In the genomic region with DNA sequence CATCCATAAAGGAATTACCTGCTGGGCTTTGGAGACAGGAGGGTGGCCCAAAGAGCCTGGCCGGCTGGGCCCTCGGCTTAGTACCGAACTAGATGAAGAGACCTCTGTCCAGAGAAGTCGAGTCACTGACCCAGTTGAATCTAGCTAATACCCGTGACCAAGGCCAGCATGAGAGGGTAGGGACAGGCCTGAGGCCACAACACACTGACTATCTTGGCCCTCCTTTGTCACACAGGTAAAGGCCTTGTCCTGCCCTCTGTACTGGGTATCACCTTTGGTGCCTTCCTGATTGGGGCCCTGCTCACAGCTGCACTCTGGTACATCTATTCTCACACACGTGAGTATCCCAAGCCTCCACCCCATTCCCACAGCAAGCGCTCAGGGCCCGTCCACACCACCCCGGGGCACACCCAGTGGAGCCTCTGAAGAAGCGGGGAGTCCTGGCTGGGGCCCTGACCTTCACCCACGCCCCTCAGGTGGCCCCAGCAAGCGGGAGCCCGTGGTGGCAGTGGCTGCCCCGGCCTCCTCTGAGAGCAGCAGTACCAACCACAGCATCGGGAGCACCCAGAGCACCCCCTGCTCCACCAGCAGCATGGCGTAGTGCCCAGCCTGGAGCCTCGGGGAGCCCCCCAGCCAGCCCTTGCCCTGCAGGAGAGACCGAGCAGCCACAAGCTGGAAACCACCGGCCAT, we compare ENCODE assay signal across 13 mouse cellular contexts. TPM values are rescaled to one million over a fixed set of nuclear protein-coding genes. Genes with fewer than 3 reads are reported as not detected.
DNase-seq lines count a peak whose midpoint lies in the region; ATAC-seq and TF ChIP-seq lines count a peak whose summit lies in the region.
"Had no signal": no experiment of that assay in that cellular context is flagged by ENCODE, and none has a peak within 500 bp of the region (broad histone marks: within the 10 kb centered on the region; RNA-seq: fewer than 3 reads in every experiment).

No protein-coding gene starts in this region.

- peak overlapping the region; percentile 80 for H3K27ac ChIP-seq in heart, embryonic 10.5 days
- 0 out of 2 replicates have a peak overlapping the region, but pooled peaks have one; percentile 18 for H3K27ac ChIP-seq in lung, embryonic 14.5 days (ENCODE audit: low read depth)
- H3K27ac ChIP-seq in lung, postnatal 0 days (ENCODE audit: low read length) = no peak overlapping the region
- peak overlapping the region; percentile 76 for H3K27ac ChIP-seq in intestine, embryonic 14.5 days (ENCODE audit: low read depth)
- H3K27ac ChIP-seq in stomach, embryonic 16.5 days (ENCODE audit: low read length) = peak overlapping the region; percentile 84
- H3K27ac ChIP-seq: layer of hippocampus, adult 2 months had no signal

- H3K27me3 ChIP-seq in heart, embryonic 10.5 days (ENCODE audit: insufficient read depth, poor library complexity, severe bottlenecking) = no peaks in the 10 kb centered on the region
- no peaks in the 10 kb centered on the region for H3K27me3 ChIP-seq in lung, embryonic 14.5 days (ENCODE audit: insufficient read depth, low read length)
- H3K27me3 ChIP-seq in lung, postnatal 0 days (replicated peaks; ENCODE audit: insufficient read depth, low read length) = no peaks in the 10 kb centered on the region
- H3K27me3 ChIP-seq in intestine, embryonic 14.5 days (replicated peaks; ENCODE audit: control insufficient read depth, insufficient read depth, low read length) = no peaks in the 10 kb centered on the region
- no peaks in the 10 kb centered on the region for H3K27me3 ChIP-seq in stomach, embryonic 16.5 days (ENCODE audit: control insufficient read depth, insufficient read depth, low read length)

- H3K9me3 ChIP-seq in heart, embryonic 10.5 days = no peaks in the 10 kb centered on the region
- peaks cover 2% of the 10 kb centered on the region for H3K9me3 ChIP-seq in lung, embryonic 14.5 days (ENCODE audit: low read depth, low read length)
- H3K9me3 ChIP-seq in lung, postnatal 0 days (ENCODE audit: low read length) = no peaks in the 10 kb centered on the region
- H3K9me3 ChIP-seq in intestine, embryonic 14.5 days (ENCODE audit: control insufficient read depth, low read length) = 0 out of 2 replicates have a peak, but pooled peaks cover 3% of the 10 kb centered on the region
- H3K9me3 ChIP-seq in stomach, embryonic 16.5 days (replicated peaks; ENCODE audit: control insufficient read depth, low read length) = no peaks in the 10 kb centered on the region

- no peak overlapping the region for H3K9ac ChIP-seq in lung, embryonic 14.5 days
- no peak overlapping the region for H3K9ac ChIP-seq in lung, postnatal 0 days (replicated peaks; ENCODE audit: low read depth)
- H3K9ac ChIP-seq in intestine, embryonic 14.5 days (ENCODE audit: low read length) = no peak overlapping the region
- 0 out of 2 replicates have a peak overlapping the region, but pooled peaks have one; percentile 24 for H3K9ac ChIP-seq in stomach, embryonic 16.5 days (ENCODE audit: low read length)

- H3K4me3 ChIP-seq in heart, embryonic 10.5 days = no peak overlapping the region
- no peak overlapping the region for H3K4me3 ChIP-seq in lung, embryonic 14.5 days (ENCODE audit: low read depth, low read length)
- no peak overlapping the region for H3K4me3 ChIP-seq in lung, postnatal 0 days (ENCODE audit: low read depth, low read length)
- no peak overlapping the region for H3K4me3 ChIP-seq in intestine, embryonic 14.5 days (ENCODE audit: low read depth, low read length)
- H3K4me3 ChIP-seq in stomach, embryonic 16.5 days (replicated peaks; ENCODE audit: low read length) = no peak overlapping the region
- H3K4me3 ChIP-seq: layer of hippocampus, adult 2 months had no signal

- 91% methylated on average over 19 of the region's 19 CpGs for WGBS in heart, embryonic 10.5 days
- WGBS in lung, embryonic 14.5 days = 86% methylated on average over 19 of the region's 19 CpGs
- 87% methylated on average over 19 of the region's 19 CpGs for WGBS in lung, postnatal 0 days
- 87% methylated on average over 19 of the region's 19 CpGs for WGBS in intestine, embryonic 14.5 days
- 79% methylated on average over 19 of the region's 19 CpGs for WGBS in stomach, embryonic 16.5 days

- H3K4me2 ChIP-seq in lung, embryonic 14.5 days = no peak overlapping the region
- no peak overlapping the region for H3K4me2 ChIP-seq in lung, postnatal 0 days (replicated peaks; ENCODE audit: low read depth, low read length)
- H3K4me2 ChIP-seq in intestine, embryonic 14.5 days (ENCODE audit: low read length) = no peak overlapping the region
- no peak overlapping the region for H3K4me2 ChIP-seq in stomach, embryonic 16.5 days (ENCODE audit: low read depth, low read length)

- no peak for ATAC-seq in lung, embryonic 14.5 days (ENCODE audit: insufficient read depth)
- ATAC-seq in lung, postnatal 0 days = no peak
- ATAC-seq in intestine, embryonic 14.5 days (replicated peaks; ENCODE audit: low FRiP score, low TSS enrichment, low read depth) = 0 out of 2 replicates have a peak, but pooled peaks have one; percentile 13
- no peak for ATAC-seq in stomach, embryonic 16.5 days (ENCODE audit: insufficient read depth, low FRiP score)
- ATAC-seq: forebrain, embryonic 14.5 days had no signal

- TF ChIP-seq CTCF in lung, embryonic 14.5 days (IDR thresholded peaks at IDR 0.05; ENCODE audit: low read depth) = no peak
- TF ChIP-seq CTCF in lung, postnatal 0 days (IDR thresholded peaks at IDR 0.05) = no peak

- H3K4me1 ChIP-seq in heart, embryonic 10.5 days = peaks cover 31% of the 10 kb centered on the region
- no peaks in the 10 kb centered on the region for H3K4me1 ChIP-seq in lung, embryonic 14.5 days (ENCODE audit: insufficient read depth)
- H3K4me1 ChIP-seq in lung, postnatal 0 days (ENCODE audit: insufficient read depth, low read depth, low read length) = no peaks in the 10 kb centered on the region
- H3K4me1 ChIP-seq in intestine, embryonic 14.5 days (replicated peaks; ENCODE audit: control insufficient read depth, insufficient read depth, low read length) = peaks cover 13% of the 10 kb centered on the region
- peaks cover 23% of the 10 kb centered on the region for H3K4me1 ChIP-seq in stomach, embryonic 16.5 days (ENCODE audit: control insufficient read depth, insufficient read depth, low read length)

- H3K36me3 ChIP-seq in heart, embryonic 10.5 days = peaks cover 70% of the 10 kb centered on the region
- H3K36me3 ChIP-seq in lung, embryonic 14.5 days (ENCODE audit: insufficient read depth) = peaks cover 78% of the 10 kb centered on the region
- peaks cover 11% of the 10 kb centered on the region for H3K36me3 ChIP-seq in lung, postnatal 0 days (ENCODE audit: insufficient read depth, low read length)
- H3K36me3 ChIP-seq in intestine, embryonic 14.5 days (ENCODE audit: control insufficient read depth, insufficient read depth, low read length) = peaks cover 49% of the 10 kb centered on the region
- H3K36me3 ChIP-seq in stomach, embryonic 16.5 days (ENCODE audit: control insufficient read depth, insufficient read depth, low read length) = peaks cover 18% of the 10 kb centered on the region

- no peak for DNase-seq in heart, embryonic 10.5 days (ENCODE audit: low spot score)
- no peak for DNase-seq in heart, postnatal 10 days
- DNase-seq in lung, embryonic 14.5 days = no peak
- DNase-seq in lung, postnatal 0 days (ENCODE audit: low spot score) = no peak
- DNase-seq in intestine, embryonic 14.5 days (ENCODE audit: low spot score) = no peak
- DNase-seq in cerebellum, postnatal 25 days = no peak
- no peak for DNase-seq in left cerebral cortex, postnatal 4 days
- DNase-seq: cerebellum, adult 9-10 months; kidney, adult 8-10 months; lung, adult 18-20 months had no signal

- intact Hi-C loops in heart, postnatal 10 days (cut with DNase I) = no loop called here
- intact Hi-C loops in left cerebral cortex, postnatal 4 days (cut with DNase I) = no loop called here

- no peak for TF ChIP-seq EP300 in lung, postnatal 0 days (IDR thresholded peaks at IDR 0.05)

RNA-seq across cellular contexts. Expression of a gene that starts 22.8 kb away (rescaled TPM):
- polyA plus RNA-seq in heart, embryonic 10.5 days (2016; fragmentation: Nextera tagmentation; extraction: Ambion mirVana) = 24.7 and 34.8 TPM in 2 replicates
- 10 to 100 TPM in 1 of 2 experiments, 1 to 10 TPM in 1; 9.9 to 11.7 TPM for total RNA-seq in heart, postnatal 10 days (2021)
- 28.4 and 32.7 TPM in 2 replicates for polyA plus RNA-seq in lung, embryonic 14.5 days (2014; fragmentation: Nextera tagmentation; extraction: Ambion mirVana)
- polyA plus RNA-seq in lung, postnatal 0 days (2015; fragmentation: Nextera tagmentation; extraction: Ambion mirVana) = 12.6 and 15.6 TPM in 2 replicates
- 32.9 and 35.6 TPM in 2 replicates for polyA plus RNA-seq in intestine, embryonic 14.5 days (2014; fragmentation: Nextera tagmentation; extraction: Ambion mirVana)
- polyA plus RNA-seq in stomach, embryonic 16.5 days (2015; fragmentation: Nextera tagmentation; extraction: Ambion mirVana) = 28.3 and 30.6 TPM in 2 replicates
- total RNA-seq in left cerebral cortex, postnatal 4 days (2021) = 10 to 100 TPM; 26.3 to 30.0 TPM

RNA-seq across cellular contexts. Expression of a gene that starts 31.8 kb away (rescaled TPM):
- 89.1 and 115 TPM in 2 replicates for polyA plus RNA-seq in heart, embryonic 10.5 days (2016; fragmentation: Nextera tagmentation; extraction: Ambion mirVana)
- total RNA-seq in heart, postnatal 10 days (2021) = 10 to 100 TPM; 35.4 to 37.6 TPM
- polyA plus RNA-seq in lung, embryonic 14.5 days (2014; fragmentation: Nextera tagmentation; extraction: Ambion mirVana) = 81.7 and 84.3 TPM in 2 replicates
- 62.8 and 68.7 TPM in 2 replicates for polyA plus RNA-seq in lung, postnatal 0 days (2015; fragmentation: Nextera tagmentation; extraction: Ambion mirVana)
- 83.8 and 85.2 TPM in 2 replicates for polyA plus RNA-seq in intestine, embryonic 14.5 days (2014; fragmentation: Nextera tagmentation; extraction: Ambion mirVana)
- polyA plus RNA-seq in stomach, embryonic 16.5 days (2015; fragmentation: Nextera tagmentation; extraction: Ambion mirVana) = 71.9 and 82.7 TPM in 2 replicates
- 10 to 100 TPM; 87.8 to 88.0 TPM for total RNA-seq in left cerebral cortex, postnatal 4 days (2021)

RNA-seq across cellular contexts. Expression of a gene that starts 34.7 kb away (rescaled TPM):
- polyA plus RNA-seq in heart, embryonic 10.5 days (2016; fragmentation: Nextera tagmentation; extraction: Ambion mirVana) = 87.1 and 149 TPM in 2 replicates
- total RNA-seq in heart, postnatal 10 days (2021) = 100 to 1,000 TPM; 152 to 166 TPM
- polyA plus RNA-seq in lung, embryonic 14.5 days (2014; fragmentation: Nextera tagmentation; extraction: Ambion mirVana) = 91.1 and 98.5 TPM in 2 replicates
- 118 and 130 TPM in 2 replicates for polyA plus RNA-seq in lung, postnatal 0 days (2015; fragmentation: Nextera tagmentation; extraction: Ambion mirVana)
- 59.5 and 61.4 TPM in 2 replicates for polyA plus RNA-seq in intestine, embryonic 14.5 days (2014; fragmentation: Nextera tagmentation; extraction: Ambion mirVana)
- polyA plus RNA-seq in stomach, embryonic 16.5 days (2015; fragmentation: Nextera tagmentation; extraction: Ambion mirVana) = 63.6 and 64.5 TPM in 2 replicates
- total RNA-seq in left cerebral cortex, postnatal 4 days (2021) = 10 to 100 TPM; 21.2 to 26.1 TPM

RNA-seq across cellular contexts. Expression of a gene that starts 39.7 kb away (rescaled TPM):
- polyA plus RNA-seq in heart, embryonic 10.5 days (2016; fragmentation: Nextera tagmentation; extraction: Ambion mirVana) = 34.8 and 35.4 TPM in 2 replicates
- total RNA-seq in heart, postnatal 10 days (2021) = 10 to 100 TPM; 45.3 to 47.1 TPM
- 37.6 and 38.8 TPM in 2 replicates for polyA plus RNA-seq in lung, embryonic 14.5 days (2014; fragmentation: Nextera tagmentation; extraction: Ambion mirVana)
- polyA plus RNA-seq in lung, postnatal 0 days (2015; fragmentation: Nextera tagmentation; extraction: Ambion mirVana) = 51.8 and 53.5 TPM in 2 replicates
- polyA plus RNA-seq in intestine, embryonic 14.5 days (2014; fragmentation: Nextera tagmentation; extraction: Ambion mirVana) = 32.5 and 32.7 TPM in 2 replicates
- polyA plus RNA-seq in stomach, embryonic 16.5 days (2015; fragmentation: Nextera tagmentation; extraction: Ambion mirVana) = 26.8 and 27.4 TPM in 2 replicates
- total RNA-seq in left cerebral cortex, postnatal 4 days (2021) = 10 to 100 TPM; 33.1 to 37.2 TPM

RNA-seq across cellular contexts. Expression of a gene that starts 59.5 kb away (rescaled TPM):
- polyA plus RNA-seq in heart, embryonic 10.5 days (2016; fragmentation: Nextera tagmentation; extraction: Ambion mirVana) = 179 and 305 TPM in 2 replicates
- 100 to 1,000 TPM; 522 to 538 TPM for total RNA-seq in heart, postnatal 10 days (2021)
- polyA plus RNA-seq in lung, embryonic 14.5 days (2014; fragmentation: Nextera tagmentation; extraction: Ambion mirVana) = 34.3 and 35.8 TPM in 2 replicates
- polyA plus RNA-seq in lung, postnatal 0 days (2015; fragmentation: Nextera tagmentation; extraction: Ambion mirVana) = 31.7 and 36.3 TPM in 2 replicates
- polyA plus RNA-seq in intestine, embryonic 14.5 days (2014; fragmentation: Nextera tagmentation; extraction: Ambion mirVana) = 22.8 and 24.6 TPM in 2 replicates
- polyA plus RNA-seq in stomach, embryonic 16.5 days (2015; fragmentation: Nextera tagmentation; extraction: Ambion mirVana) = 27.4 and 60.2 TPM in 2 replicates
- 100 to 1,000 TPM; 100 to 106 TPM for total RNA-seq in left cerebral cortex, postnatal 4 days (2021)
